Mouse (Mus musculus) bone marrow macrophage, adult 2 months (primary cell): ENCODE measurements around the gene Traip. TPM values are rescaled to one million over a fixed set of nuclear protein-coding genes. Genes with fewer than 3 reads are reported as not detected.

ENCODE experiments used
- H3K27ac ChIP-seq: 2 replicates; pipeline ENCODE4 v1.5.1; 2012; ENCODE audit warnings: low read depth, low read length; ENCODE audit not compliant: insufficient read depth
- H3K4me1 ChIP-seq: 2 replicates; pipeline ENCODE4 v1.6.1; 2012; ENCODE audit warnings: low read length; ENCODE audit not compliant: control insufficient read depth, insufficient read depth
- H3K4me3 ChIP-seq: 2 replicates; pipeline ENCODE4 v1.5.1; 2012; ENCODE audit warnings: mild to moderate bottlenecking, low read length, moderate library complexity; ENCODE audit not compliant: insufficient read depth
- CTCF ChIP-seq: IDR thresholded peaks from 2 replicates; pipeline ENCODE4 v1.5.1; 2012; ENCODE audit warnings: low read depth, mild to moderate bottlenecking, low read length, moderate library complexity
- POLR2A ChIP-seq: IDR thresholded peaks from 2 replicates; pipeline ENCODE4 v1.6.1; 2012; ENCODE audit warnings: mild to moderate bottlenecking, low read depth, low read length, borderline replicate concordance
- polyA plus RNA-seq: library from polyadenylated mRNA; stranded (reverse); fragments of >200 nt; gene quantifications from 2 replicates; pipeline ENCODE4 v1.2.4, GENCODE M21; 2012; ENCODE audit not compliant: missing spikeins, insufficient read depth, insufficient read length

Gene Traip
- polyA plus RNA-seq, 1 experiment: 5.0 TPM

GRCm38 (mm10) chr9:107981684-107982605 is 32.0 kb downstream of the Traip start:
- H3K4me1 ChIP-seq: peaks cover 43% of the 10 kb centered on the region
- TF ChIP-seq POLR2A: no peak
- no peak for TF ChIP-seq CTCF
- peak overlapping the region; percentile 89 for H3K27ac ChIP-seq
- peak overlapping the region; percentile 5 for H3K4me3 ChIP-seq

GRCm38 (mm10) chr9:107982681-107983346 is 32.9 kb downstream of the Traip start, which contains the start of gene Gm20661:
Gene Gm20661 (plus strand): TSS chr9:107983058.
- H3K4me1 ChIP-seq: peaks cover 50% of the 10 kb centered on the region
- TF ChIP-seq CTCF (no peak), POLR2A (no peak)
- H3K4me3 ChIP-seq: peak within 1 kb of the TSS; percentile 86
- peak within 1 kb of the TSS; percentile 89 for H3K27ac ChIP-seq

DNA sequence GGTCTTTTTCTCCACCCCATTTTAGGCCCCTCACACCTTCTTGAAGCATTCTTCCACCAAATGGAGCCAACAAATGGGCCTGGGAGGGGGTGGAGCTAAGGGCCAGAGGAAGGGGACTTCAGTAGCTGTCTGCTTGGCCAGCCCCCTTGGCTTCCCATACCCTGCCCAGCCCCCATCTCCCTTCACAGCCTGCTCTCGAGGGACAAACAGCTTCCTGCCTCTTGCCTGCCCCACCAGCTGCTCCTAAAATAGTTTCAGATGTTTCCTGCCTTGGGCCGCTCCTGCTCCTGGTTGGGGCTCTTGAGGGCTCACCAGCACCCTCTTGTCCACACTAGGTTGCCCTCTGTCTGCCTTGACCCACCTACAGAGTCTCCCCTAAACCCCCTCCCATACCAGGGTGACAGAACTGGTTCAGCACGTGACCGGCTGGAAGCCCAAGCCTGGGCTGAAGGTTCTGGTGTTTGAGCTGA is 33.5 kb downstream of the Traip start:
- no peak for TF ChIP-seq POLR2A
- TF ChIP-seq CTCF: no peak
- peaks cover 50% of the 10 kb centered on the region for H3K4me1 ChIP-seq
- H3K4me3 ChIP-seq: peak overlapping the region; percentile 86
- peak overlapping the region; percentile 89 for H3K27ac ChIP-seq

DNA sequence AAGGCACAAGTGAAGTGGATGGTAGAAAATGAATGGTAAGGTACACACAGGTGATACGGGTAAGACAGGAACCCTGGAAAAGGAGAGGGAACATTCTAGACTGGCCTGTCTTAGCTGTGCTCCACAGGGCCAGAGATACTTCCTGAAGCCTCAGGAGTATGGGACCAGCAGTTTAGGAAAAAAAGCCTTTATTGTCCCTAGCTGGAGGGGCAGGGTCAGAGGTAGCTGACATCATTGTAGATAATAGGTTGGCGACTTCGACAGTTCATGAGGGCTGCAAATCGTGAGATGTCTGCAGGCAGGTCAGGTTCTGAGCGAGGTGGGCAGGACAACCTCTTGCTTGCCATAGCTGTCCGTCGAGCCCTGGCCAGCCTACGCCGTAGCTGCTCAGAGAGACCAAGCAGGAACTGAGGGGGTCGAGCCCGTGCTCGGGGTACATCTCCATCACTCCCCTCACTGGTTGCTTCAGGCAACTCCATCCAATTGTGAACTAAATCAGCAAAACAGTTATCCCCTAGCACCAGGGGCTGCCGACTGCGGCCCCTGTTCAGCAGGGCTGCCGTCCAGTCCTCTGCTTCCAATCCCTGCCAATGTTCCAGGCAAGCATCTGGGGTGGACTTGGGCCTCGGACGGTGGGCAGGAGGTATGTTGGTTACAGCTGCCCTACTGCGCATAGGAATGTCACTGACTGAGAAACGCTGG is 34.3 kb downstream of the Traip start:
- Histone ChIP-seq H3K27ac (peak overlapping the region; percentile 89), H3K4me3 (peak overlapping the region; percentile 86), H3K4me1 (peaks cover 50% of the 10 kb centered on the region)
- TF ChIP-seq POLR2A (no peak), CTCF (no peak)

DNA sequence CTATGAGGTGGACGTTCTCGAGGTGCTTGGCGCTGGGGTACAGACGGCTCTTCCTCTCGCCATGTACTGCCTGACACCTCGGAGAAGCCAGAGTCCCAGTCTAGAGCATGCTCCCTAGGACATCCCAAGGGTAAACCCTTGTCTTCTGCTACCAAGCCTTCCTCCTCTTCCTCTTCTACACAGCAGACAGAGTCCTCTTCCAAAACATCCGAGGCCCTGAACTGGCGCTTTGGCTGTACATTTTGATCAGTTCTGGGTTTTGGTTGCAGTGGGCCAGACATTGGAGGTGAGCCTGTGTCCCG is 34.8 kb downstream of the Traip start:
- Histone ChIP-seq H3K4me1 (peaks cover 47% of the 10 kb centered on the region), H3K4me3 (peak overlapping the region; percentile 86), H3K27ac (peak overlapping the region; percentile 89)
- no peak for TF ChIP-seq POLR2A
- TF ChIP-seq CTCF: no peak

GRCm38 (mm10) chr9:107985131-107986119 is 35.5 kb downstream of the Traip start, which contains the start of gene Inka1:
Gene Inka1 (minus strand): TSS chr9:107985879.
- TF ChIP-seq POLR2A: no peak
- TF ChIP-seq CTCF: no peak

GRCm38 (mm10) chr9:107986376-107986775 is 36.4 kb downstream of the Traip start:
- Histone ChIP-seq H3K4me3 (peak overlapping the region; percentile 86), H3K4me1 (peaks cover 35% of the 10 kb centered on the region), H3K27ac (no peak overlapping the region)
- peak; percentile 59 for TF ChIP-seq CTCF
- no peak for TF ChIP-seq POLR2A

More at GRCm38 (mm10) chr9:107985131-107986119, 35.5 kb downstream of the Traip start, which contains the start of gene Inka1:
- peak within 1 kb of the TSS; percentile 89 for H3K27ac ChIP-seq
- peaks cover 43% of the 10 kb centered on the region for H3K4me1 ChIP-seq
- H3K4me3 ChIP-seq: peak within 1 kb of the TSS; percentile 86

DNA sequence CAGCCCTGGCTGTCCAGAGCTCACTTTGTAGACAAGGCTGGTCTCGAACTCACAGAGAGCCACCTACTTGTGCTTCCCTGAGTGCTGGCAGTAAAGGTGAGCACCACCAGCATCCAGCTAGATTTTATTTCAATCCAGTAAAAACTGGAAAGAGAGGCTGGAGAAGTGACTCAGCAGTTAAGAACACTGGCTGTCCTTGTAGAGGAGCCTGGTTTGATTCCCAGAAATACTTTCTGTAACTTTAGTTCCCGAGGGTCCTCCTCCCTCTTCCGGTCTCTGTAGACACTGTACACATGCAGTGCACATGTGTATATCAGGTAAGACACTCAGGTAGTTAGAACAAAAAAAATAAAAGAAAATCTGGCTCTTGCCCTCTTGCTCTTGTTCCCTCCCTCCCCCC is 38.0 kb downstream of the Traip start:
- TF ChIP-seq CTCF: no peak
- no peak for TF ChIP-seq POLR2A
- Histone ChIP-seq H3K4me3 (no peak overlapping the region), H3K27ac (no peak overlapping the region), H3K4me1 (peaks cover 23% of the 10 kb centered on the region)
